Mouse (Mus musculus) embryonic facial prominence, embryonic 11.5 days (tissue): ENCODE data around the gene 9930021J03Rik. TPM values are rescaled to one million over a fixed set of nuclear protein-coding genes. Genes with fewer than 3 reads are reported as not detected.

Source experiments
- ATAC-seq: fragments of 200-750 bp; cut with Nextera tagmentation; replicated peaks from 2 replicates; pipeline ENCODE4 v1.8.0; 2017; ENCODE audit warnings: low read depth; ENCODE audit not compliant: insufficient number of reproducible peaks, low FRiP score, low TSS enrichment
- DNase-seq: peaks from one replicate; pipeline ENCODE4 v3.0.0-alpha.2; 2015; ENCODE audit warnings: low spot score
- H3K27ac ChIP-seq: fragments of 300-500 bp; sonication (generic); replicated peaks from 2 replicates; pipeline ENCODE4 v1.5.1; 2014; ENCODE audit warnings: mild to moderate bottlenecking, low read depth, low read length, control low read depth
- H3K27me3 ChIP-seq: fragments of 300-500 bp; sonication (generic); 2 replicates; pipeline ENCODE4 v1.6.1; 2014; ENCODE audit warnings: mild to moderate bottlenecking, low read length, moderate library complexity, mixed read lengths; ENCODE audit not compliant: control insufficient read depth, insufficient read depth
- H3K36me3 ChIP-seq: fragments of 300-500 bp; sonication (generic); replicated peaks from 2 replicates; pipeline ENCODE4 v1.6.1; 2014; ENCODE audit warnings: low read depth, mild to moderate bottlenecking, low read length, moderate library complexity, mixed read lengths; ENCODE audit not compliant: control insufficient read depth, insufficient read depth
- H3K4me1 ChIP-seq: fragments of 300-500 bp; sonication (generic); 2 replicates; pipeline ENCODE4 v1.6.1; 2014; ENCODE audit warnings: low read length, mixed read lengths; ENCODE audit not compliant: control insufficient read depth, insufficient read depth
- H3K4me2 ChIP-seq: fragments of 300-500 bp; sonication (generic); 2 replicates; pipeline ENCODE4 v1.6.1; 2014; ENCODE audit warnings: low read depth, mild to moderate bottlenecking, control low read depth, low read length, moderate library complexity
- H3K4me3 ChIP-seq: fragments of 300-500 bp; sonication (generic); 2 replicates; pipeline ENCODE4 v1.5.1; 2014; ENCODE audit warnings: low read depth, low read length, control low read depth
- H3K9ac ChIP-seq: fragments of 300-500 bp; sonication (generic); replicated peaks from 2 replicates; pipeline ENCODE4 v1.6.1; 2014; ENCODE audit warnings: mild to moderate bottlenecking, control low read depth, low read length
- H3K9me3 ChIP-seq: fragments of 300-500 bp; sonication (generic); replicated peaks from 2 replicates; pipeline ENCODE4 v1.6.1; 2016; ENCODE audit warnings: mild to moderate bottlenecking, low read length, inconsistent platforms, mixed read lengths; ENCODE audit not compliant: control insufficient read depth
- WGBS: fragments of 180-500 bp; shearing (Covaris S2); extraction: QIAGEN DNeasy Blood & Tissue Kit; methylation state at CpG from one replicate; pipeline ENCODE4 v1.1.7; 2014; 5-methylcytosine and 5-hydroxymethylcytosine counted together
- polyA plus RNA-seq: library from polyadenylated mRNA; unstranded; fragments of >200 nt; fragmentation: Nextera tagmentation; extraction: Ambion mirVana; gene quantifications from 2 replicates; pipeline ENCODE4 v1.2.1, GENCODE M21; 2014

The 9930021J03Rik gene
- polyA plus RNA-seq, 1 experiment from 2014 or later = 9.4 TPM

GRCm38 (mm10) chr19:29797371-29797770 lies 8.4 kb downstream of the 9930021J03Rik start:
- DNase-seq (no peak), ATAC-seq (no peak)
- no peak overlapping the region for H3K9ac ChIP-seq
- no peak overlapping the region for H3K4me3 ChIP-seq
- no peaks in the 10 kb centered on the region for H3K4me1 ChIP-seq
- H3K36me3 ChIP-seq = no peaks in the 10 kb centered on the region
- H3K4me2 ChIP-seq = no peak overlapping the region
- no peak overlapping the region for H3K27ac ChIP-seq
- 86% methylated on average over 3 of the region's 3 CpGs for WGBS
- H3K27me3 ChIP-seq = no peaks in the 10 kb centered on the region
- H3K9me3 ChIP-seq = no peaks in the 10 kb centered on the region

GRCm38 (mm10) chr19:29787997-29788396 lies 17.8 kb downstream of the 9930021J03Rik start:
- Histone ChIP-seq H3K27me3 (no peaks in the 10 kb centered on the region), H3K27ac (no peak overlapping the region), H3K4me1 (no peaks in the 10 kb centered on the region), H3K9me3 (no peaks in the 10 kb centered on the region), H3K4me3 (no peak overlapping the region), H3K9ac (no peak overlapping the region), H3K36me3 (no peaks in the 10 kb centered on the region), H3K4me2 (no peak overlapping the region)
- ATAC-seq (no peak), DNase-seq (no peak)

GRCm38 (mm10) chr19:29782914-29783313 lies 22.9 kb downstream of the 9930021J03Rik start:
- H3K9ac ChIP-seq = no peak overlapping the region
- H3K4me2 ChIP-seq = no peak overlapping the region
- H3K4me1 ChIP-seq = no peaks in the 10 kb centered on the region
- ATAC-seq (no peak), DNase-seq (no peak)
- no peak overlapping the region for H3K4me3 ChIP-seq
- no peak overlapping the region for H3K27ac ChIP-seq
- no peaks in the 10 kb centered on the region for H3K36me3 ChIP-seq
- WGBS = 92% methylated on average over 2 of the region's 2 CpGs
- H3K27me3 ChIP-seq = no peaks in the 10 kb centered on the region
- no peaks in the 10 kb centered on the region for H3K9me3 ChIP-seq

GRCm38 (mm10) chr19:29753939-29754338 lies 51.9 kb downstream of the 9930021J03Rik start:
- no peak for ATAC-seq
- Histone ChIP-seq H3K27me3 (no peaks in the 10 kb centered on the region), H3K4me3 (no peak overlapping the region), H3K4me2 (no peak overlapping the region), H3K9me3 (no peaks in the 10 kb centered on the region), H3K27ac (no peak overlapping the region), H3K4me1 (no peaks in the 10 kb centered on the region), H3K9ac (no peak overlapping the region), H3K36me3 (no peaks in the 10 kb centered on the region)
- 90% methylated on average over 2 of the region's 2 CpGs for WGBS
- DNase-seq = no peak

- Histone ChIP-seq H3K36me3 (no peaks in the 10 kb centered on the region), H3K9me3 (no peaks in the 10 kb centered on the region), H3K9ac (no peak overlapping the region), H3K4me1 (no peaks in the 10 kb centered on the region), H3K27me3 (no peaks in the 10 kb centered on the region), H3K4me2 (no peak overlapping the region), H3K4me3 (no peak overlapping the region), H3K27ac (no peak overlapping the region)
- WGBS = 93% methylated on average over 3 of the region's 3 CpGs
- DNase-seq (no peak), ATAC-seq (no peak)
These were observed 54.8 kb downstream of the 9930021J03Rik start for GRCm38 (mm10) chr19:29750994-29751393.

- no peaks in the 10 kb centered on the region for H3K4me1 ChIP-seq
- H3K36me3 ChIP-seq = no peaks in the 10 kb centered on the region
- no peaks in the 10 kb centered on the region for H3K9me3 ChIP-seq
- no peak for ATAC-seq
- no peak overlapping the region for H3K27ac ChIP-seq
- H3K9ac ChIP-seq = no peak overlapping the region
- no peak for DNase-seq
- H3K27me3 ChIP-seq = no peaks in the 10 kb centered on the region
- no peak overlapping the region for H3K4me2 ChIP-seq
- H3K4me3 ChIP-seq = no peak overlapping the region
- WGBS = 97% methylated on average over 5 of the region's 5 CpGs
These were observed 62.3 kb downstream of the 9930021J03Rik start for GRCm38 (mm10) chr19:29743531-29743930.

GRCm38 (mm10) chr19:29740661-29741060 lies 65.1 kb downstream of the 9930021J03Rik start:
- DNase-seq (no peak), ATAC-seq (no peak)
- WGBS = 89% methylated on average over 1 of the region's 1 CpGs
- Histone ChIP-seq H3K4me3 (no peak overlapping the region), H3K9ac (no peak overlapping the region), H3K36me3 (no peaks in the 10 kb centered on the region), H3K4me2 (no peak overlapping the region), H3K9me3 (no peaks in the 10 kb centered on the region), H3K4me1 (no peaks in the 10 kb centered on the region), H3K27ac (no peak overlapping the region), H3K27me3 (no peaks in the 10 kb centered on the region)

- Histone ChIP-seq H3K27ac (no peak overlapping the region), H3K4me2 (no peak overlapping the region), H3K4me1 (no peaks in the 10 kb centered on the region), H3K27me3 (no peaks in the 10 kb centered on the region), H3K9me3 (no peaks in the 10 kb centered on the region), H3K9ac (no peak overlapping the region), H3K36me3 (no peaks in the 10 kb centered on the region), H3K4me3 (no peak overlapping the region)
- ATAC-seq (no peak), DNase-seq (no peak)
- 76% methylated on average over 2 of the region's 2 CpGs for WGBS
These were observed 66.2 kb downstream of the 9930021J03Rik start for GRCm38 (mm10) chr19:29739608-29740007.
